Mouse (Mus musculus) embryonic facial prominence, embryonic 12.5 days (tissue): ENCODE results near the gene Usp24. TPM values are rescaled to one million over a fixed set of nuclear protein-coding genes. Genes with fewer than 3 reads are reported as not detected.

Experiments
- ATAC-seq: fragments of 200-750 bp; cut with Nextera tagmentation; 2 replicates; pipeline ENCODE4 v1.8.0; 2017; ENCODE audit not compliant: insufficient number of reproducible peaks, insufficient read depth, low FRiP score, low TSS enrichment
- H3K27ac ChIP-seq: fragments of 300-500 bp; sonication (generic); 2 replicates; pipeline ENCODE4 v1.5.1; 2016; ENCODE audit warnings: mild to moderate bottlenecking
- H3K27me3 ChIP-seq: fragments of 300-500 bp; sonication (generic); 2 replicates; pipeline ENCODE4 v1.6.1; 2016; ENCODE audit warnings: mild to moderate bottlenecking, moderate library complexity
- H3K36me3 ChIP-seq: fragments of 300-500 bp; sonication (generic); 2 replicates; pipeline ENCODE4 v1.6.1; 2016; ENCODE audit warnings: mild to moderate bottlenecking
- H3K4me1 ChIP-seq: fragments of 300-500 bp; sonication (generic); 2 replicates; pipeline ENCODE4 v1.6.1; 2016
- H3K4me2 ChIP-seq: fragments of 300-500 bp; sonication (generic); replicated peaks from 2 replicates; pipeline ENCODE4 v1.6.1; 2016; ENCODE audit warnings: mild to moderate bottlenecking, moderate library complexity
- H3K4me3 ChIP-seq: fragments of 300-500 bp; sonication (generic); 2 replicates; pipeline ENCODE4 v1.5.1; 2016; ENCODE audit warnings: mild to moderate bottlenecking
- H3K9ac ChIP-seq: fragments of 300-500 bp; sonication (generic); 2 replicates; pipeline ENCODE4 v1.6.1; 2016; ENCODE audit warnings: mild to moderate bottlenecking, moderate library complexity
- H3K9me3 ChIP-seq: fragments of 300-500 bp; sonication (generic); 2 replicates; pipeline ENCODE4 v1.6.1; 2016; ENCODE audit warnings: mild to moderate bottlenecking, moderate library complexity
- WGBS: fragments of 180-500 bp; shearing (Covaris S2); methylation state at CpG from one replicate; pipeline ENCODE4 v1.1.7; 2016; 5-methylcytosine and 5-hydroxymethylcytosine counted together
- polyA plus RNA-seq: library from polyadenylated mRNA; unstranded; fragments of >200 nt; fragmentation: Nextera tagmentation; extraction: Ambion mirVana; gene quantifications from 2 replicates; pipeline ENCODE4 v1.2.1, GENCODE M21; 2016

Usp24 gene
- polyA plus RNA-seq, 1 experiment from 2014 or later = 13.2 TPM

- H3K27ac ChIP-seq = no peak overlapping the region
- no peaks in the 10 kb centered on the region for H3K27me3 ChIP-seq
- no peak overlapping the region for H3K4me2 ChIP-seq
- peaks cover 54% of the 10 kb centered on the region for H3K36me3 ChIP-seq
- no peak overlapping the region for H3K9ac ChIP-seq
- H3K4me3 ChIP-seq = no peak overlapping the region
- H3K9me3 ChIP-seq = no peaks in the 10 kb centered on the region
- 77% methylated on average over 14 of the region's 14 CpGs for WGBS
- no peaks in the 10 kb centered on the region for H3K4me1 ChIP-seq
- ATAC-seq = no peak
These were observed 63.0 kb downstream of the Usp24 start for GRCm38 (mm10) chr4:106378839-106379572.

- H3K9me3 ChIP-seq = no peaks in the 10 kb centered on the region
- 84% methylated on average over 5 of the region's 5 CpGs for WGBS
- no peak overlapping the region for H3K9ac ChIP-seq
- H3K4me1 ChIP-seq = no peaks in the 10 kb centered on the region
- H3K36me3 ChIP-seq = peaks cover 61% of the 10 kb centered on the region
- no peak overlapping the region for H3K4me3 ChIP-seq
- no peak overlapping the region for H3K27ac ChIP-seq
- H3K27me3 ChIP-seq = no peaks in the 10 kb centered on the region
- no peak for ATAC-seq
- no peak overlapping the region for H3K4me2 ChIP-seq
These were observed 65.1 kb downstream of the Usp24 start for GRCm38 (mm10) chr4:106381131-106381530.

GRCm38 (mm10) chr4:106389908-106390307 lies 73.9 kb downstream of the Usp24 start:
- Histone ChIP-seq H3K9me3 (no peaks in the 10 kb centered on the region), H3K27ac (no peak overlapping the region), H3K9ac (no peak overlapping the region), H3K4me1 (no peaks in the 10 kb centered on the region), H3K27me3 (no peaks in the 10 kb centered on the region), H3K36me3 (peaks cover 69% of the 10 kb centered on the region), H3K4me2 (no peak overlapping the region), H3K4me3 (no peak overlapping the region)
- no peak for ATAC-seq
- 85% methylated on average over 3 of the region's 3 CpGs for WGBS

- H3K4me3 ChIP-seq = no peak overlapping the region
- H3K4me1 ChIP-seq = no peaks in the 10 kb centered on the region
- H3K9me3 ChIP-seq = no peaks in the 10 kb centered on the region
- no peak overlapping the region for H3K9ac ChIP-seq
- H3K27me3 ChIP-seq = no peaks in the 10 kb centered on the region
- no peak overlapping the region for H3K4me2 ChIP-seq
- no peak for ATAC-seq
- H3K36me3 ChIP-seq = peaks cover 76% of the 10 kb centered on the region
- no peak overlapping the region for H3K27ac ChIP-seq
- 95% methylated on average over 14 of the region's 14 CpGs for WGBS
These were observed 93.6 kb downstream of the Usp24 start for GRCm38 (mm10) chr4:106409621-106410020.

DNA sequence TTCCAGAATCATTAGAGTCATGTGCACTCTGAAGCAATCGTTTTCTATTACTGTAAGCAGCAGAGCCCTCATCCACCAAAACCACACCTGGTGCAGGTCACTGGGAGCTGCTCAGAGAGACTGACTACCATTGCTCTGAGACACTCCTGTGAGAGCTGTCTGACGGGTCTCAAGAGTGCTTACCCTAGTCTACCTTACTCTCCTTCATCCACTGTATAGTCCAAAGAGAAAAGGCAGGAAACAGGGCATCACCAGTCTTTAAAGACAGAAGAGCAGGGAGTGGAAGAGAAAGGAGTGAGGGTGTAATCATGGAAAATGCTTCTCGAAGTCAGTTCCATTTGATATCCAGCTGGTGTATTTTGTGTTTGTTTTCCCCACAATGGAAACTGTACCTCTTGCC lies 103.2 kb downstream of the Usp24 start:
- Histone ChIP-seq H3K36me3 (peaks cover 58% of the 10 kb centered on the region), H3K27ac (no peak overlapping the region), H3K9me3 (no peaks in the 10 kb centered on the region), H3K9ac (no peak overlapping the region), H3K27me3 (no peaks in the 10 kb centered on the region), H3K4me1 (no peaks in the 10 kb centered on the region), H3K4me2 (no peak overlapping the region), H3K4me3 (no peak overlapping the region)
- no peak for ATAC-seq
- WGBS = 80% methylated on average over 3 of the region's 3 CpGs

- Histone ChIP-seq H3K36me3 (peaks cover 60% of the 10 kb centered on the region), H3K4me2 (no peak overlapping the region), H3K27ac (no peak overlapping the region), H3K9me3 (no peaks in the 10 kb centered on the region), H3K4me3 (no peak overlapping the region), H3K9ac (no peak overlapping the region), H3K4me1 (no peaks in the 10 kb centered on the region), H3K27me3 (no peaks in the 10 kb centered on the region)
- no peak for ATAC-seq
- 86% methylated on average over 6 of the region's 6 CpGs for WGBS
These were observed 103.8 kb downstream of the Usp24 start for GRCm38 (mm10) chr4:106419791-106420190.

GRCm38 (mm10) chr4:106422597-106422996 lies 106.6 kb downstream of the Usp24 start:
- peaks cover 68% of the 10 kb centered on the region for H3K36me3 ChIP-seq
- H3K4me3 ChIP-seq = no peak overlapping the region
- no peaks in the 10 kb centered on the region for H3K4me1 ChIP-seq
- 92% methylated on average over 3 of the region's 3 CpGs for WGBS
- no peaks in the 10 kb centered on the region for H3K9me3 ChIP-seq
- no peaks in the 10 kb centered on the region for H3K27me3 ChIP-seq
- no peak overlapping the region for H3K9ac ChIP-seq
- H3K27ac ChIP-seq = no peak overlapping the region
- no peak overlapping the region for H3K4me2 ChIP-seq
- ATAC-seq = no peak

DNA sequence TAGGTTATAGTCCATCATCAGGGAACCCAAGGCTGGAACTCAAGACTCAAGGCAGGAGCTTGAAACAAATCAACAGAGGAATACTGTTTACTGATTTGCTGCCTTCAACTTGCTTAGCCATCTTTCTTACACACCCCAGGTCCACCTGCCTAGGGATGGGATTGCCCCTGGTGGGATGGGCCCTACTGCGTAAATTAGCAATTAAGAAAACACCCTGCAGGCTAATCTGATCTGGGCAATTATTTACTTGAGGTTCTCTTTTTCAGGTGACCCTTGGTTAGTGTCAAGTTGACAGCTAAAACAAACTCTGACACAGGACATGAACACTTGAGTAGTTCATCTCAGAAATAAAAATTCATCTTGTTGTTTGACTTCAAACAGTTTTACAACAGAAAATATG lies 108.5 kb downstream of the Usp24 start:
- WGBS = 82% methylated on average over 1 of the region's 1 CpGs
- no peak overlapping the region for H3K4me3 ChIP-seq
- H3K9me3 ChIP-seq = no peaks in the 10 kb centered on the region
- H3K4me2 ChIP-seq = no peak overlapping the region
- ATAC-seq = no peak
- H3K36me3 ChIP-seq = peaks cover 70% of the 10 kb centered on the region
- H3K4me1 ChIP-seq = no peaks in the 10 kb centered on the region
- no peaks in the 10 kb centered on the region for H3K27me3 ChIP-seq
- H3K27ac ChIP-seq = no peak overlapping the region
- H3K9ac ChIP-seq = no peak overlapping the region

- Histone ChIP-seq H3K9ac (no peak overlapping the region), H3K36me3 (peaks cover 70% of the 10 kb centered on the region), H3K27ac (no peak overlapping the region), H3K9me3 (no peaks in the 10 kb centered on the region), H3K4me2 (no peak overlapping the region), H3K27me3 (no peaks in the 10 kb centered on the region), H3K4me3 (no peak overlapping the region), H3K4me1 (no peaks in the 10 kb centered on the region)
- no peak for ATAC-seq
- 66% methylated on average over 5 of the region's 5 CpGs for WGBS
These were observed 110.3 kb downstream of the Usp24 start for GRCm38 (mm10) chr4:106426286-106426685.

DNA sequence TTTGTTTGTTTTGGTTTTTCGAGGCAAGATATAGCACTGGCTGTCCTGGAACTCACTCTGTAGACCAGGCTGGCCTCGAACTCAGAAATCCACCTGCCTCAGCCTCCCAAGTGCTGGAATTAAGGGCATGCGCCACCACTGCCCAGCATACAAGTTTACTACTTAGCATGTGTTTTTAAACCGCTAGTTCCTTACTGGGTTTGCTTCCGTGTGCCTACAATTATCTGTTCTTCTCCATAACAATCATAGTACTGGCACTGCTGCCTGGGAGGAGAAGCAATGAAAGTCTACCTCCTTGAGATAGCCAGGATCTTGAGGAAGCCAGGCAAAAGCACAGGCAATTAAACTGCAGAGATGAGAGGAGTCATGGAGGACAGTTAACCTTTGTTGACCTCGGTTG lies 112.6 kb downstream of the Usp24 start:
- WGBS = 92% methylated on average over 6 of the region's 6 CpGs
- no peak for ATAC-seq

DNA sequence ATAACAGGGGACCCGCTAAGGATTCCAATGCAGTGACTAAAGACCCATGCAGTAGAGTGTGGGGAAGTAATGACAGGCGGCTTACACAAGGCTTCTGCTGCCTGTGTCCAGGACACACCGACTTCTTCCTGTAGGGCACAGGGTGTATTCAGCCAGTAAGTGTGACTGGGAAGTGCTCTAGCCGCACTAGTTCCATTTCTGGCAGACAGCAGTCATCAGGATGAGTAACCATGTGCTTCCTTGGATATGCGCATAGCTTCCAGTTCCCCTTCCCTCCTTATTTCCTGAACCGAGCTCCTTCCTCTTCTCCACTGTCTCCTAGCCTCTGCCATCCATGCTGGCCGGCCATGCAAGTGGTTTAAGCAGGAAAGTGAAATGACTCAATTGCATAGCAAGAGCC lies 113.1 kb downstream of the Usp24 start:
- H3K27ac ChIP-seq = no peak overlapping the region
- 87% methylated on average over 7 of the region's 7 CpGs for WGBS
- H3K9ac ChIP-seq = no peak overlapping the region
- H3K36me3 ChIP-seq = peaks cover 67% of the 10 kb centered on the region
- no peak overlapping the region for H3K4me2 ChIP-seq
- no peaks in the 10 kb centered on the region for H3K9me3 ChIP-seq
- no peaks in the 10 kb centered on the region for H3K4me1 ChIP-seq
- H3K27me3 ChIP-seq = no peaks in the 10 kb centered on the region
- no peak for ATAC-seq
- H3K4me3 ChIP-seq = no peak overlapping the region

More for the DNA sequence above, 112.6 kb downstream of the Usp24 start:
- Histone ChIP-seq H3K27me3 (no peaks in the 10 kb centered on the region), H3K9me3 (no peaks in the 10 kb centered on the region), H3K4me2 (no peak overlapping the region), H3K9ac (no peak overlapping the region), H3K4me1 (no peaks in the 10 kb centered on the region), H3K4me3 (no peak overlapping the region), H3K27ac (no peak overlapping the region), H3K36me3 (peaks cover 71% of the 10 kb centered on the region)

DNA sequence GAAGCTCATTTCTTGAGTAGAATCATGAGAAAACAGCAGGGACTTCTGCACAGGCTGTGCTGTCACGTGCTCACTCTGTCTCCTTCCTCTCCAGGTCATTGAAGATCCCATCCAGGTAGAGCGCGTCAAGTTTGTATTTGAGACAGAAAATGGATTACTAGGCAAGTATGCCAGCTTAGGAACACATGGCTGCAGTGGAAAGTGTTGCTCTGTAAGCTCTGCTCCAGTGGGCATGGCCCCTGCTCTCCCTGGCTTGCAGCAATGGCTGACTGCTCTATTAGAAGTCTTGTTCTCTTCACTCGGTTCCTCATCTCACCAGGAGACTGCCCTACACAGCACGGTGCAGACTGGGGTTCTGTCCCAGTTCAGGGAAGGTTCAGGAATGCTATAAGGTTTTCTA lies 114.4 kb downstream of the Usp24 start:
- Histone ChIP-seq H3K27me3 (no peaks in the 10 kb centered on the region), H3K9ac (no peak overlapping the region), H3K4me3 (no peak overlapping the region), H3K36me3 (peaks cover 64% of the 10 kb centered on the region), H3K9me3 (no peaks in the 10 kb centered on the region), H3K4me2 (no peak overlapping the region), H3K27ac (no peak overlapping the region), H3K4me1 (no peaks in the 10 kb centered on the region)
- 93% methylated on average over 5 of the region's 5 CpGs for WGBS
- no peak for ATAC-seq
